In the genomic region with DNA sequence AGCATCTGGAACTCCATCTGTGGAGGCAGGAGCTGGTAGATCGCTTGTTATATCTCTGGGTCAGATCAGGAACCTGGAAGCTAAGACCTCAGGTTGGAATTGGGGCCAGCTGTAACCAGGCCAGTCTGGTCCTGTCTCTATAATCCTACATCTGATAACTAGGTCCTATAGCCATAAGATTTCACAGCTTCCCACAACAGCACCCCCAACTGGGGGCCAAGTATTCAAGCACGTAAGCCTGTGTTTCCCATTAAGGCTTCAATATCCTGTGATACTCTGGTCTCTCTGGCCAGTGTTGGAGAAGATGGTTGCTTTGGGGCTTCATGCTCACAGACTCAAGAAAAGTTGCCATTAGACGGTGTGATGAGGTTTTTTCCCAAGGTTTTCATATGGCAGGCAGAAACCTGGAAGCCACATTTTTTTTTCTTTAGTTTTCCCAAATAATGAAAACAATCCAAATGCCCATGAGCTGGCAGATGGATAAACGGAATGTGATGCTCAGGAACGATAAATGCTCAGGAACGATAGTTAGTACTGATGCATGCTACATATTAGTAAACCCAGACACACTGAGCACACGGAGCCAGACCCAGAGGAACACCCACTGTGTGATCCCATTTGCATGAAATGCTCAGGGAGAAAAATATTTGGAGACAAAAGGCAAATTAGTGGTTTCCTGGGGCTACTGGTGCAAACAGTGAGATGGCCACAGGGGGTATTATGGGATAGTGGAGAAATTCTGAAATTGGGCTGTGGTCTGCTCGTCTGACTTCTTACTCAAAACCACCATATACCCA, we compare ENCODE assay signal across 16 mouse cellular contexts.
"Had no signal": no experiment of that assay in that cellular context is flagged by ENCODE, and none has a peak within 500 bp of the region (broad histone marks: within the 10 kb centered on the region; RNA-seq: fewer than 3 reads in every experiment).

No protein-coding gene starts in this region.

- H3K4me3 ChIP-seq: liver, embryonic 13.5 days; myocyte; neural tube, embryonic 13.5 days; stomach, embryonic 15.5 days had no signal

- H3K9ac ChIP-seq: liver, embryonic 13.5 days; neural tube, embryonic 13.5 days; stomach, embryonic 15.5 days had no signal

- H3K4me1 ChIP-seq: liver, embryonic 13.5 days; stomach, embryonic 15.5 days had no signal

- H3K27me3 ChIP-seq: liver, embryonic 13.5 days; neural tube, embryonic 13.5 days; stomach, embryonic 15.5 days had no signal

- H3K36me3 ChIP-seq: liver, embryonic 13.5 days; neural tube, embryonic 13.5 days; stomach, embryonic 15.5 days had no signal

- DNase-seq: kidney, adult 2 months; kidney, postnatal 25 days; liver, embryonic 13.5 days; lung, adult 2 months; lung, postnatal 14 days; lung, postnatal 4 days; midbrain, embryonic 14.5 days; right cerebral cortex, postnatal 25 days; spleen, adult 18-20 months; thymus, adult 18-20 months; thymus, postnatal 36 days had no signal

- H3K27ac ChIP-seq: kidney, postnatal 0 days; liver, embryonic 13.5 days; neural tube, embryonic 13.5 days; stomach, embryonic 15.5 days had no signal

- H3K9me3 ChIP-seq: liver, embryonic 13.5 days; neural tube, embryonic 13.5 days; stomach, embryonic 15.5 days had no signal

- H3K4me2 ChIP-seq: liver, embryonic 13.5 days; midbrain, embryonic 11.5 days; neural tube, embryonic 13.5 days; stomach, embryonic 15.5 days had no signal
